Comparison of ENCODE assay signal across 23 mouse cellular contexts in the genomic region with DNA sequence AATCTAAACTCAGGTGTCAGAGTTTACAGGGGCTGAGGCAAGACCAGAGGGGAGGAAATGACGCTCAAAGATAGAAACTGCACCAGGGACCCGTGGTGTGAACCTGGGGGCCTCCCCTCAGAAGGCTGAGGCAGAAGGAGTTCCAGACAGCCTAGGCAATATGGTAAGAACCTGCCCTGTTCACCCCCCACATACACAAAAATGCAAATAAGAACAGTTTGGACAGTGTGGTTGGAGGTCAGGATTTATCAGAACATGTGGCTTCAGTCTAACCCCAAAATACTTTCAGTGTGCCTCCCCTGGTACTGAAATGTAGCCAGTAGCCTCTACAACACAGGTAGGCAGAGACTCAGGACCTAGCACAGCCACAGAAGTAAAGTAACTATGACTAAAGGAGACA. TPM values are rescaled to one million over a fixed set of nuclear protein-coding genes. Genes with fewer than 3 reads are reported as not detected.
DNase-seq lines count a peak whose midpoint lies in the region; ATAC-seq and TF ChIP-seq lines count a peak whose summit lies in the region.
"Had no signal": no experiment of that assay in that cellular context is flagged by ENCODE, and none has a peak within 500 bp of the region (broad histone marks: within the 10 kb centered on the region; RNA-seq: fewer than 3 reads in every experiment).

No protein-coding gene starts in this region.

- H3K36me3 ChIP-seq in intestine, embryonic 15.5 days, result no peaks in the 10 kb centered on the region
- no peaks in the 10 kb centered on the region for H3K36me3 ChIP-seq in intestine, postnatal 0 days (ENCODE audit: control insufficient read depth, insufficient read depth)
- H3K36me3 ChIP-seq in megakaryocyte, embryonic 14.5 days (replicated peaks; ENCODE audit: low read length), result no peaks in the 10 kb centered on the region
- H3K36me3 ChIP-seq: embryonic facial prominence, embryonic 10.5 days; embryonic facial prominence, embryonic 12.5 days; forebrain, embryonic 15.5 days; G1E had no signal

- 0 out of 2 replicates have a peak overlapping the region, but pooled peaks have one; percentile 3 for H3K27ac ChIP-seq in intestine, embryonic 15.5 days
- H3K27ac ChIP-seq in intestine, postnatal 0 days (ENCODE audit: low read depth, low read length), result no peak overlapping the region
- H3K27ac ChIP-seq: embryonic facial prominence, embryonic 10.5 days; embryonic facial prominence, embryonic 12.5 days; forebrain, embryonic 13.5 days; forebrain, embryonic 15.5 days had no signal

- H3K4me1 ChIP-seq in intestine, embryonic 15.5 days (replicated peaks), result peaks cover 6% of the 10 kb centered on the region
- H3K4me1 ChIP-seq in intestine, postnatal 0 days (replicated peaks; ENCODE audit: control insufficient read depth, insufficient read depth, low read length), result no peaks in the 10 kb centered on the region
- peaks cover 75% of the 10 kb centered on the region for H3K4me1 ChIP-seq in megakaryocyte, embryonic 14.5 days

- ATAC-seq in intestine, embryonic 15.5 days, result no peak
- no peak for ATAC-seq in intestine, postnatal 0 days
- ATAC-seq in megakaryocyte, adult 5-6 weeks (ENCODE audit: poor library complexity, severe bottlenecking), result no peak
- ATAC-seq in neutrophil, adult 5-6 weeks (ENCODE audit: extremely low read depth, insufficient number of reproducible peaks, low FRiP score, poor library complexity, severe bottlenecking), result peak; percentile 22; the same call in 1 of the 2 replicates
- ATAC-seq in megakaryocyte-erythroid progenitor cell, adult 5-6 weeks (replicated peaks; ENCODE audit: low FRiP score, low TSS enrichment, poor library complexity, severe bottlenecking), result no peak
- ATAC-seq: activated CD4-positive, CD25-positive, alpha-beta regulatory T cell, adult 4 months; forebrain, embryonic 13.5 days; forebrain, embryonic 15.5 days; Patski had no signal

- H3K9ac ChIP-seq in intestine, embryonic 15.5 days, result no peak overlapping the region
- no peak overlapping the region for H3K9ac ChIP-seq in intestine, postnatal 0 days (ENCODE audit: low read depth, low read length)
- H3K9ac ChIP-seq: embryonic facial prominence, embryonic 12.5 days; forebrain, embryonic 13.5 days; forebrain, embryonic 15.5 days had no signal

- WGBS in intestine, embryonic 15.5 days, result 58% methylated on average over 2 of the region's 2 CpGs
- WGBS in intestine, postnatal 0 days, result 57% methylated on average over 2 of the region's 2 CpGs

- no peak for TF ChIP-seq CTCF in intestine, postnatal 0 days (IDR thresholded peaks at IDR 0.05; ENCODE audit: low read depth)

- H3K9me3 ChIP-seq in intestine, embryonic 15.5 days, result no peaks in the 10 kb centered on the region
- no peaks in the 10 kb centered on the region for H3K9me3 ChIP-seq in intestine, postnatal 0 days (ENCODE audit: control insufficient read depth)
- H3K9me3 ChIP-seq in megakaryocyte, embryonic 14.5 days, result no peaks in the 10 kb centered on the region
- H3K9me3 ChIP-seq: embryonic facial prominence, embryonic 10.5 days; embryonic facial prominence, embryonic 12.5 days; forebrain, embryonic 13.5 days; forebrain, embryonic 15.5 days; G1E had no signal

- H3K4me2 ChIP-seq in intestine, embryonic 15.5 days (replicated peaks), result no peak overlapping the region
- H3K4me2 ChIP-seq in intestine, postnatal 0 days (replicated peaks; ENCODE audit: low read depth), result no peak overlapping the region
- H3K4me2 ChIP-seq: embryonic facial prominence, embryonic 12.5 days; forebrain, embryonic 13.5 days; forebrain, embryonic 15.5 days had no signal

- peak; percentile 86 for DNase-seq in A20 (ENCODE audit: low read depth, low spot score)
- no peak for DNase-seq in kidney, adult 9 months
- DNase-seq: adrenal gland, adult 8-10 months; adrenal gland, postnatal 14 days; adrenal gland, postnatal 36 days; cerebellum, adult 11-12 months; cerebellum, adult 2 months; cerebellum, adult 9-10 months; cerebellum, postnatal 25 days had no signal

- H3K4me3 ChIP-seq in intestine, embryonic 15.5 days (replicated peaks), result no peak overlapping the region
- H3K4me3 ChIP-seq in intestine, postnatal 0 days (ENCODE audit: low read depth, low read length), result no peak overlapping the region
- peak overlapping the region; percentile 3 for H3K4me3 ChIP-seq in megakaryocyte, embryonic 14.5 days (replicated peaks)
- H3K4me3 ChIP-seq: embryonic facial prominence, embryonic 10.5 days; embryonic facial prominence, embryonic 12.5 days; forebrain, embryonic 13.5 days; forebrain, embryonic 15.5 days had no signal

- H3K27me3 ChIP-seq in intestine, embryonic 15.5 days (replicated peaks), result no peaks in the 10 kb centered on the region
- no peaks in the 10 kb centered on the region for H3K27me3 ChIP-seq in intestine, postnatal 0 days (replicated peaks; ENCODE audit: control insufficient read depth, insufficient read depth, low read length)
- peaks cover 34% of the 10 kb centered on the region for H3K27me3 ChIP-seq in megakaryocyte, embryonic 14.5 days (replicated peaks)
- H3K27me3 ChIP-seq: embryonic facial prominence, embryonic 12.5 days; forebrain, embryonic 13.5 days; forebrain, embryonic 15.5 days had no signal

RNA-seq across cellular contexts. Expression of a gene that starts 30.8 kb away (rescaled TPM):
- polyA plus RNA-seq in intestine, embryonic 15.5 days (2015; fragmentation: Nextera tagmentation; extraction: Ambion mirVana), result 1.4 and 1.6 TPM in 2 replicates
- polyA plus RNA-seq in intestine, postnatal 0 days (2015; fragmentation: Nextera tagmentation; extraction: Ambion mirVana), result 2.6 and 2.7 TPM in 2 replicates
- not detected in 2 replicates for polyA plus RNA-seq in megakaryocyte, embryonic 14.5 days (2012; ENCODE audit: insufficient read depth, low replicate concordance)
- not detected in 2 replicates for total RNA-seq in megakaryocyte, adult 5-6 weeks (2015)
- total RNA-seq in megakaryocyte, adult 5-6 weeks (2017), result not detected in 2 replicates
- total RNA-seq in neutrophil, adult 5-6 weeks (2017), result 0.12 and 0.70 TPM in 2 replicates
- not detected in 2 replicates for total RNA-seq in megakaryocyte-erythroid progenitor cell, adult 5-6 weeks (2014; fragmentation: Nextera tagmentation)
- not detected in 2 replicates for total RNA-seq in megakaryocyte-erythroid progenitor cell, adult 5-6 weeks (2017)
- polyA plus RNA-seq: activated CD4-positive, CD25-positive, alpha-beta regulatory T cell, adult 4 months; C2C12; G1E; Patski had no signal

RNA-seq across cellular contexts. Expression of a gene that starts 54.6 kb away (rescaled TPM):
- 109 TPM in 2 replicates for polyA plus RNA-seq in intestine, embryonic 15.5 days (2015; fragmentation: Nextera tagmentation; extraction: Ambion mirVana)
- 20.4 and 22.6 TPM in 2 replicates for polyA plus RNA-seq in intestine, postnatal 0 days (2015; fragmentation: Nextera tagmentation; extraction: Ambion mirVana)
- polyA plus RNA-seq in megakaryocyte, embryonic 14.5 days (2012; ENCODE audit: insufficient read depth, low replicate concordance), result 10.7 and 59.2 TPM in 2 replicates
- total RNA-seq in megakaryocyte, adult 5-6 weeks (2015), result 38.4 and 41.6 TPM in 2 replicates
- 97.3 and 107 TPM in 2 replicates for total RNA-seq in megakaryocyte, adult 5-6 weeks (2017)
- total RNA-seq in neutrophil, adult 5-6 weeks (2017), result 195 and 202 TPM in 2 replicates
- 113 and 133 TPM in 2 replicates for total RNA-seq in megakaryocyte-erythroid progenitor cell, adult 5-6 weeks (2014; fragmentation: Nextera tagmentation)
- 231 and 241 TPM in 2 replicates for total RNA-seq in megakaryocyte-erythroid progenitor cell, adult 5-6 weeks (2017)
